Mouse (Mus musculus) stomach, postnatal 0 days (tissue): Measurements from ENCODE around the gene Olfr768. TPM values are rescaled to one million over a fixed set of nuclear protein-coding genes. Genes with fewer than 3 reads are reported as not detected.
"Not testable (repeated sequence)": the region's sequence is repeated elsewhere in the genome, so short reads cannot be mapped to it uniquely, and the experiment has no call there.

Experiments used
- ATAC-seq: fragments of 200-750 bp; cut with Nextera tagmentation; 2 replicates; pipeline ENCODE4 v1.8.0; 2017; ENCODE audit not compliant: low FRiP score, low TSS enrichment
- DNase-seq: peaks from one replicate; pipeline ENCODE4 v3.0.0-alpha.2; 2016; ENCODE audit warnings: low spot score
- H3K27ac ChIP-seq: fragments of 300-500 bp; sonication (generic); replicated peaks from 2 replicates; pipeline ENCODE4 v1.5.1; 2014; ENCODE audit warnings: mild to moderate bottlenecking, control low read depth
- H3K27me3 ChIP-seq: fragments of 300-500 bp; sonication (generic); 2 replicates; pipeline ENCODE4 v1.6.1; 2014; ENCODE audit warnings: low read length; ENCODE audit not compliant: control insufficient read depth, insufficient read depth
- H3K36me3 ChIP-seq: fragments of 300-500 bp; sonication (generic); 2 replicates; pipeline ENCODE4 v1.6.1; 2014; ENCODE audit warnings: low read length, mixed read lengths; ENCODE audit not compliant: control insufficient read depth, insufficient read depth
- H3K4me1 ChIP-seq: fragments of 300-500 bp; sonication (generic); replicated peaks from 2 replicates; pipeline ENCODE4 v1.6.1; 2014; ENCODE audit warnings: antibody characterized with exemption; ENCODE audit not compliant: control insufficient read depth, insufficient read depth
- H3K4me2 ChIP-seq: fragments of 300-500 bp; sonication (generic); replicated peaks from 2 replicates; pipeline ENCODE4 v1.6.1; 2014; ENCODE audit warnings: low read depth, mild to moderate bottlenecking, control low read depth, moderate library complexity
- H3K4me3 ChIP-seq: fragments of 300-500 bp; sonication (generic); 2 replicates; pipeline ENCODE4 v1.5.1; 2014; ENCODE audit warnings: low read depth, low read length, control low read depth
- H3K9ac ChIP-seq: fragments of 300-500 bp; sonication (generic); 2 replicates; pipeline ENCODE4 v1.6.1; 2014; ENCODE audit warnings: mild to moderate bottlenecking, low read length, control low read depth, mixed read lengths
- H3K9me3 ChIP-seq: fragments of 300-500 bp; sonication (generic); 2 replicates; pipeline ENCODE4 v1.6.1; 2016; ENCODE audit warnings: low read length; ENCODE audit not compliant: control insufficient read depth
- CTCF ChIP-seq: IDR thresholded peaks from 2 replicates; pipeline ENCODE4 v1.5.1; 2016; ENCODE audit warnings: antibody characterized with exemption, low read depth, mild to moderate bottlenecking, moderate library complexity
- EP300 ChIP-seq: optimal IDR thresholded peaks from 2 replicates; pipeline ENCODE3; 2016; ENCODE audit warnings: antibody characterized with exemption
- WGBS: fragments of 180-500 bp; shearing (Covaris S2); extraction: QIAGEN DNeasy Blood & Tissue Kit; methylation state at CpG from one replicate; pipeline ENCODE4 v1.1.7; 2014; 5-methylcytosine and 5-hydroxymethylcytosine counted together
- polyA plus RNA-seq: library from polyadenylated mRNA; unstranded; fragments of >200 nt; fragmentation: Nextera tagmentation; extraction: Ambion mirVana; gene quantifications from 2 replicates; pipeline ENCODE4 v1.2.1, GENCODE M21; 2015

Olfr768 gene
- polyA plus RNA-seq: not detected in 2 replicates

DNA sequence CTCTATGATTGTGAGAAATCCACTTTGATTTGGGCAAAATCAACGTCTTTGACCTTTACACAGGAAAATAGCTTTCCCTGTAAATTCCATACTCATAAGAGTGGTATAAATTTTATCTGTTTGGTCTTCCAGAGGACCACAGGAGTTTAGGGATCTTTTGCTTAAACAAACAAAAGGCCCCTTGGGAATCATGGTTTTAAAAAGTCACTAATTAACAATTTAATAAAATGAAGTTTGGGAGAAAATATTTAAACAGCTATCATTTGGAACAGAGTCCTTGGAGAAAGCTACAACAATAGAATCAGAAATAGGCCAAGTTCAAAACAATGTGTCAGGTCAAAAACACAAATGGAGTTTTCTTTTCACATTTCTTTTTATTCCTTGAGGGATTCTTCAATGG is at the start of gene Olfr768:
Gene Olfr768, minus strand, starts transcription at position 101 of the 400 bp plus-strand sequence.
- TF ChIP-seq EP300 (no peak), CTCF (no peak)
- Histone ChIP-seq H3K27ac (no peak within 1 kb of the TSS), H3K4me3 (no peak within 1 kb of the TSS), H3K9ac (no peak within 1 kb of the TSS), H3K36me3 (no peaks in the 10 kb centered on the region), H3K4me2 (no peak within 1 kb of the TSS), H3K9me3 (no peaks in the 10 kb centered on the region), H3K4me1 (no peaks in the 10 kb centered on the region), H3K27me3 (no peaks in the 10 kb centered on the region)
- no peak for ATAC-seq
- DNase-seq: no peak
- WGBS: 75% methylated on average over 1 of the region's 1 CpGs

DNA sequence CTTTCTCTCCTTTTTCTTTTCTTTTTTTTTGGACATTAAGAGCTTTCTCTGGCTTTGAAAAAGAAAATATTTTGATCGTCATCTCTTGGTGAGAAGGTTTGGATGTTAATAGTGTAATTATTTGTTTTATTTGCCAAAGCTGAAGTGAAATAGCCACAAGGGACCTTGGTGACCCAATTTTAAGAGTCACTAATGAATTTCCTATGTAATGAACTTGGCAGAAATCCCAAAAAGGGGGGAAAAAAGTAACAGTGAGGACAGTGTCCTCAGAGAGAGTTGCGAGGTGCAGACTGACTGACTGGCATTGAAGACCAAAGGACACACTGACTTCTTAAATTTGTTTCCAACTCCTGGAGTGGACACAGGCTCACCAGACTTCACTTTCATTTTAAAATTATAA is 39.7 kb upstream of the Olfr768 start, which contains the start of gene Olfr770:
Gene Olfr770, minus strand, starts transcription at position 101 of the 400 bp plus-strand sequence.
- H3K4me2 ChIP-seq: no peak within 1 kb of the TSS
- no peaks in the 10 kb centered on the region for H3K27me3 ChIP-seq
- ATAC-seq: no peak
- H3K4me1 ChIP-seq: no peaks in the 10 kb centered on the region
- no peaks in the 10 kb centered on the region for H3K36me3 ChIP-seq
- no peak within 1 kb of the TSS for H3K4me3 ChIP-seq
- H3K9me3 ChIP-seq: no peaks in the 10 kb centered on the region
- H3K9ac ChIP-seq: no peak within 1 kb of the TSS
- no peak within 1 kb of the TSS for H3K27ac ChIP-seq
- WGBS: 85% methylated on average over 2 of the region's 2 CpGs
- no peak for DNase-seq
- TF ChIP-seq CTCF (no peak), EP300 (no peak)

DNA sequence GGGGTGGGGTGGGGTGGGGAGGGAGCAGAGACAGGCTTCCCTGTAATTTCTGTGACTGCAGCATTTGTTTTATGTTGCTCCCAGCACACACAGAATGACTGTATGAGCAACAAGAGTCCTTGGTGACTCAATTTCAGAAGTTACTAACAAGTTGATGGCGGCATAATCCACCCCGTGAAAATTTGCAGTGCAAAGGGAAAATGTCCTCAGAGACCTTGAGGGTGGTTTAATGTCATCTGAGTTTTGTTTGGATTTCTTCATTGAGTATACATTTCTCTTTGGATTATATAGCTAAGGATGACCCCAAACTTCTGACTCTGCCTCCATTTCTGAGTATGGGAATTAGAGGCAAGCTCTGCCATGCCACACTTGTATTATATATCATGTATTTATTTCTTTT is 18.6 kb upstream of the Olfr768 start, which contains the start of gene Olfr769:
Gene Olfr769, minus strand, starts transcription at position 101 of the 400 bp plus-strand sequence.
- DNase-seq (no peak), ATAC-seq (no peak)
- 57% methylated on average over 2 of the region's 2 CpGs for WGBS
- Histone ChIP-seq H3K27me3 (no peaks in the 10 kb centered on the region), H3K4me1 (no peaks in the 10 kb centered on the region), H3K9me3 (no peaks in the 10 kb centered on the region), H3K27ac (no peak within 1 kb of the TSS), H3K4me2 (no peak within 1 kb of the TSS), H3K4me3 (no peak within 1 kb of the TSS), H3K9ac (no peak within 1 kb of the TSS), H3K36me3 (no peaks in the 10 kb centered on the region)
- TF ChIP-seq EP300 (no peak), CTCF (no peak)

DNA sequence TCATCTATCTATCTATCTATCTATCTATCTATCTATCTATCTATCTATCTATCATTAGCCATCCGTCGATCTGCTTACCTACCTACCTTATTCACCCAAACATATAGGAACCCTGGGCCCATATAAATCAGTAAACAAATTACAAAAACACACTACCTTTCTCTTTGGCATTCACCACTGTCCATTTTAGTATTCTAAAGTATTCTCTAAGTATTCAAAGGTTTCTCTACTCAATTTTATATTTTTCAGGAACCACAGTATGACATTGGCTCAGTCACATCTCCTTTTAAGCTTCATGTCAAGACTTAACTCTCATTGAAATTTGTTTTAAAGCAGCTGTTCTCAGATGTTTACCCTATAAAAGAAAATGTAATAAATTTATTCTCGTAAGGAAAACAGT is 16.0 kb upstream of the Olfr768 start:
- no peaks in the 10 kb centered on the region for H3K27me3 ChIP-seq
- H3K4me2 ChIP-seq: no peak overlapping the region
- H3K27ac ChIP-seq: no peak overlapping the region
- H3K9ac ChIP-seq: no peak overlapping the region
- H3K4me3 ChIP-seq: no peak overlapping the region
- no peak for ATAC-seq
- DNase-seq: no peak
- no peaks in the 10 kb centered on the region for H3K9me3 ChIP-seq
- WGBS: 90% methylated on average over 3 of the region's 3 CpGs
- TF ChIP-seq EP300 (no peak), CTCF (no peak)
- no peaks in the 10 kb centered on the region for H3K36me3 ChIP-seq
- H3K4me1 ChIP-seq: no peaks in the 10 kb centered on the region

DNA sequence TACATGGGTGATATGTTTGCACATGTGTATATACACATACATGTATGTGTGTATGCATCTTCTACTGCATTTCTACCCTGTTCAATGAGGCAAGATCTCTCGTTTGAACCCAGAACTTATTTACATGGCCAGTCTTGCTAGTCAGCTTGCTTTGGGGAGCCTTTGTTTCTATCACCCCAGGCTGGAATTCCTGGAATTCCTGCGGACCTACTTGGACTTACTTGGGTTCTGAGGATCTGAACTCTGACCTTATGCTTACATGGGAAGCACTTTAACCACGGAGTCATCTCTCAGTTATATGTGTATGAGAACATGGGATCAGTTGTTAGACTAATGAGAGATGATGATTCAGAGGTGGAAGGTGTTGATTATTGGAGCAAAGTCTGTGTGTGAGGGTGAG is 2.1 kb upstream of the Olfr768 start:
- Histone ChIP-seq H3K27me3 (no peaks in the 10 kb centered on the region), H3K4me2 (no peak overlapping the region), H3K36me3 (no peaks in the 10 kb centered on the region), H3K4me1 (no peaks in the 10 kb centered on the region), H3K27ac (no peak overlapping the region), H3K4me3 (no peak overlapping the region), H3K9ac (no peak overlapping the region), H3K9me3 (no peaks in the 10 kb centered on the region)
- ATAC-seq (no peak), DNase-seq (no peak)
- TF ChIP-seq CTCF (no peak), EP300 (no peak)
- 23% methylated on average over 3 of the region's 3 CpGs for WGBS

DNA sequence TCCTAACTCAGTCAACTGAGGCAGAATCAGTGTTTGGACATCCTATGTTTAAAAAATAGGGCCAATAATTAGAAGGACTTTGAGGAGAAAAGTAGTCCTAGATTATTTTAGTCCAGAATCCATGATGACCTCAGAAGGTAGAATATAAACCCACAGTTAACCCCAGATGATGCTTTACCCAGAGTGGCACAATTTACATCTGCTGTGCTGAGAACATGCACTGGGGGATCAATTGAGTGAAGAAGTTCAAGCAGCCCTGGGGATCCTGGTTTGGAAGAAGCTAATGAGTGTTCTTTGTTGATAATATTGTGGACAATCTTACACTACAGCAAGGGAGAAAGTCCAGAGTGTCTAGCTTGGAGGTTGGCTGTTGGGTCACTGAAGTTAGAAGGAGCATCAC is 16.4 kb downstream of the Olfr768 start, which contains the start of gene Olfr767:
Gene Olfr767, minus strand, starts transcription at position 101 of the 400 bp plus-strand sequence.
- not testable (repeated sequence) for H3K4me1 ChIP-seq, ATAC-seq, H3K4me3 ChIP-seq, H3K9me3 ChIP-seq, H3K9ac ChIP-seq, H3K27me3 ChIP-seq, H3K4me2 ChIP-seq, DNase-seq, H3K27ac ChIP-seq, H3K36me3 ChIP-seq
